Mouse (Mus musculus) olfactory bulb, adult 2 months (tissue): ENCODE results near the gene Zfp536.

Experiments
- CTCF ChIP-seq: fragments of 200-500 bp; IDR thresholded peaks from 2 replicates; pipeline ENCODE4 v1.5.1; 2012; ENCODE audit warnings: low read depth, mild to moderate bottlenecking, low read length, moderate library complexity; ENCODE audit not compliant: insufficient read depth
- POLR2A ChIP-seq: fragments of 200-500 bp; IDR thresholded peaks from 2 replicates; pipeline ENCODE4 v1.6.1; 2012; ENCODE audit warnings: mild to moderate bottlenecking, low read depth, low read length, moderate library complexity; ENCODE audit not compliant: insufficient read depth

DNA sequence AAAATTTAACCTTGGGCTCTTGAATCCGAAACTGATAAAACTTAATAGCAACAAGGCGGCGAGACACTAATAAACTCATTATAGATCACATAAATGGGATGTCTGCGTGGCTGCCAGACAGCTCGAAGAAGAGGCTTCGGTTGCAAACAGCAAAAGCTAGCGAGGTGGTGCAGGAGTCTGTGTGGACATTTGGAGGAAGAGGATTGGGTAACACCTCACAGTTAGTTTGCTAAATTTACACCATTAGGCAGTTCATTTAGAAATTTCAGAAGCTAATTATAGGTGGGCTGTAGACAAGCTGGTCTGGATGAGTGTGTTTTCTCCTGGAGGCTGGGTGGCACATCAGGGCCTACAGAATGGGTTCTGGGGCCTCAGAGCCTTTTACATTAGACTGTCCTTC is 143.0 kb downstream of the Zfp536 start:
- TF ChIP-seq CTCF (no peak), POLR2A (no peak)
